Mouse (Mus musculus): ENCODE data around the gene 1700025G04Rik.

DNA sequence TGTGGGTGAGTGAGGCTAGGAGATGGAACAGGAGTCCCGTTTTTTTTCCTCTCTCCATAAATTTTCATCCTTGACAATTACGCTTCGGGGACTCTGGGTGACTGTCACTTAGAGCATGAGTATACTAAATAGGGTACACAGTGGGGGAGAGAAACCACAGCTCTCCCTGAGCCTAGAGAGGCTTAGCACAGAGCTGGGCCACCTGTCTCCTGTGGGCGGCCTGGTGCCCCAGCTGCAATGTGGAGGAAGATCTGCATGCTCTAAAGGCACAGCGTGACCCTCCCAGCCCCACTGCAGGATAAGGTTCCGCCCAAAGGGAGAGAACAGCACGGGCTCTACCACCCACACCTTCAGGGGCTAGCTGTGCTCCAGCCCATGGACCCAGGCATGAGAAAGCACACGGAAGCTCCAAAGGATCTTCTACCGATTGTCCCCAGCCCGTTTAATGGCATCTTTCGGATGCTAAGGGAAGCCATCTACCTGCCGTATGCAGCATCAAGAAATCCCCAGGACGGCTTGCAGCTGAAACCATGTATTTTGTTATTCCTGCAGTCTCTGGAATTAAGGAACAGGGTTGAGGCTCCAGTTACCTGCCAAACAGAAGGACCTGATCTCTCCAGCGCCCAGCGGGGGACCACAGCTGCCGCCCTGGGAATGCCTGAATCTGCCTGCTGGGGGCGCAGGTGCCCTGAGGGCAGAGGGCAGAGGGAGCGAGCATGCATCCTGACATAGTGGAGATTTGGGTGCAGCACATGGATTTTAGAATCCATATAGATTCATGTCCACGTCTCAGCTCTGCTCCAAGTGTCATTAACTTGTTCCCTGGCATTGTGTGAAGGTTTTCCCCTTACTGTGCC is 243.8 kb downstream of the 1700025G04Rik start:
- TF ChIP-seq POLR2A (IDR thresholded peaks at IDR 0.05; ENCODE audit: borderline replicate concordance, extremely low read depth, low read depth, low read length) (no peak), CTCF (IDR thresholded peaks at IDR 0.05; ENCODE audit: insufficient read depth, low read length) (peak; percentile 39)
